Comparison of ENCODE assay signal across 16 mouse cellular contexts in genomic region chr11:60016726-60017125, GRCm38 (mm10). TPM values are rescaled to one million over a fixed set of nuclear protein-coding genes. Genes with fewer than 3 reads are reported as not detected.
DNase-seq lines count a peak whose midpoint lies in the region; ATAC-seq and TF ChIP-seq lines count a peak whose summit lies in the region.
"Had no signal": no experiment of that assay in that cellular context is flagged by ENCODE, and none has a peak within 500 bp of the region (broad histone marks: within the 10 kb centered on the region; RNA-seq: fewer than 3 reads in every experiment).

No protein-coding gene starts in this region.

- H3K4me1 ChIP-seq in heart, embryonic 10.5 days, result peaks cover 26% of the 10 kb centered on the region
- no peaks in the 10 kb centered on the region for H3K4me1 ChIP-seq in kidney, postnatal 0 days (replicated peaks; ENCODE audit: insufficient read depth, low read length)
- H3K4me1 ChIP-seq in forebrain, embryonic 13.5 days, result peaks cover 6% of the 10 kb centered on the region; the same call in 1 of the 2 replicates
- H3K4me1 ChIP-seq: embryonic facial prominence, embryonic 15.5 days; hindbrain, embryonic 15.5 days; limb, embryonic 13.5 days had no signal

- no peak for TF ChIP-seq CTCF in kidney, postnatal 0 days (IDR thresholded peaks at IDR 0.05; ENCODE audit: low read depth)

- peak overlapping the region; percentile 0; the same call in 1 of the 2 replicates for H3K27ac ChIP-seq in heart, embryonic 10.5 days
- no peak overlapping the region for H3K27ac ChIP-seq in kidney, postnatal 0 days
- H3K27ac ChIP-seq in forebrain, embryonic 13.5 days, result no peak overlapping the region
- H3K27ac ChIP-seq: embryonic facial prominence, embryonic 15.5 days; hindbrain, embryonic 15.5 days; limb, embryonic 13.5 days had no signal

- no peak overlapping the region for H3K4me3 ChIP-seq in heart, embryonic 10.5 days
- no peak overlapping the region for H3K4me3 ChIP-seq in kidney, postnatal 0 days (replicated peaks; ENCODE audit: low read depth, low read length)
- no peak overlapping the region for H3K4me3 ChIP-seq in forebrain, embryonic 13.5 days
- H3K4me3 ChIP-seq: embryonic facial prominence, embryonic 15.5 days; hindbrain, embryonic 15.5 days; limb, embryonic 13.5 days had no signal

- no peak for DNase-seq in heart, embryonic 10.5 days (ENCODE audit: low spot score)
- DNase-seq in heart, adult 18-20 months, result no peak
- DNase-seq in R1 (ENCODE audit: low read depth, low spot score), result peak; percentile 37
- peak; percentile 43 for DNase-seq in embryo, embryonic 9.5 days (ENCODE audit: extremely low spot score)
- DNase-seq in kidney, postnatal 0 days (ENCODE audit: low spot score), result peak; percentile 32
- DNase-seq in natural killer cell, adult 2 months (ENCODE audit: low spot score in 2 of 2), result no peak
- DNase-seq in T-cell, adult 2 months (ENCODE audit: low spot score), result no peak
- DNase-seq: cerebellum, adult 11 months; cerebellum, postnatal 36 days; midbrain, embryonic 14.5 days; right cerebral cortex, postnatal 4 days; thymus, adult 18-20 months had no signal

- WGBS in heart, embryonic 10.5 days, result 27% methylated on average over 4 of the region's 4 CpGs
- WGBS in kidney, postnatal 0 days, result 23% methylated on average over 4 of the region's 4 CpGs
- 87% methylated on average over 4 of the region's 4 CpGs for WGBS in forebrain, embryonic 13.5 days

- no peaks in the 10 kb centered on the region for H3K27me3 ChIP-seq in heart, embryonic 10.5 days (ENCODE audit: insufficient read depth, poor library complexity, severe bottlenecking)
- no peaks in the 10 kb centered on the region for H3K27me3 ChIP-seq in kidney, postnatal 0 days (ENCODE audit: insufficient read depth, low read length)
- no peaks in the 10 kb centered on the region for H3K27me3 ChIP-seq in forebrain, embryonic 13.5 days
- H3K27me3 ChIP-seq: embryonic facial prominence, embryonic 15.5 days; hindbrain, embryonic 15.5 days; limb, embryonic 13.5 days had no signal

- no peak overlapping the region for H3K9ac ChIP-seq in kidney, postnatal 0 days (ENCODE audit: low read depth, low read length)
- H3K9ac ChIP-seq in forebrain, embryonic 13.5 days, result no peak overlapping the region
- H3K9ac ChIP-seq: embryonic facial prominence, embryonic 15.5 days; hindbrain, embryonic 15.5 days; limb, embryonic 13.5 days had no signal

- no peaks in the 10 kb centered on the region for H3K9me3 ChIP-seq in heart, embryonic 10.5 days
- H3K9me3 ChIP-seq in kidney, postnatal 0 days (replicated peaks; ENCODE audit: low read length), result no peaks in the 10 kb centered on the region
- no peaks in the 10 kb centered on the region for H3K9me3 ChIP-seq in forebrain, embryonic 13.5 days (replicated peaks)
- H3K9me3 ChIP-seq: embryonic facial prominence, embryonic 15.5 days; hindbrain, embryonic 15.5 days; limb, embryonic 13.5 days had no signal

- H3K4me2 ChIP-seq in kidney, postnatal 0 days (ENCODE audit: low read length), result no peak overlapping the region
- no peak overlapping the region for H3K4me2 ChIP-seq in forebrain, embryonic 13.5 days
- H3K4me2 ChIP-seq: embryonic facial prominence, embryonic 15.5 days; hindbrain, embryonic 15.5 days; limb, embryonic 13.5 days had no signal

- no peaks in the 10 kb centered on the region for H3K36me3 ChIP-seq in heart, embryonic 10.5 days
- H3K36me3 ChIP-seq in kidney, postnatal 0 days (ENCODE audit: insufficient read depth, low read length), result no peaks in the 10 kb centered on the region
- H3K36me3 ChIP-seq in forebrain, embryonic 13.5 days (ENCODE audit: poor library complexity, severe bottlenecking), result no peaks in the 10 kb centered on the region
- H3K36me3 ChIP-seq: embryonic facial prominence, embryonic 15.5 days; hindbrain, embryonic 15.5 days; limb, embryonic 13.5 days had no signal

- no peak for ATAC-seq in kidney, postnatal 0 days (replicated peaks; ENCODE audit: low FRiP score, low read depth)
- ATAC-seq in forebrain, embryonic 13.5 days, result no peak

RNA-seq across cellular contexts. Expression of gene Pemt, which starts 29.6 kb away (rescaled TPM):
- 11.6 and 18.2 TPM in 2 replicates for polyA plus RNA-seq in heart, embryonic 10.5 days (2016; fragmentation: Nextera tagmentation; extraction: Ambion mirVana)
- total RNA-seq in heart, adult 18-20 months (2021), result 1 to 10 TPM; 1.6 to 3.3 TPM
- 10.2 and 13.4 TPM in 2 replicates for polyA plus RNA-seq in kidney, postnatal 0 days (2015; fragmentation: Nextera tagmentation; extraction: Ambion mirVana)
- polyA plus RNA-seq in forebrain, embryonic 13.5 days (2015; fragmentation: Nextera tagmentation; extraction: Ambion mirVana), result 4.3 and 7.0 TPM in 2 replicates

RNA-seq across cellular contexts. Expression of gene Rasd1, which starts 52.0 kb away (rescaled TPM):
- polyA plus RNA-seq in heart, embryonic 10.5 days (2016; fragmentation: Nextera tagmentation; extraction: Ambion mirVana), result 12.2 and 17.4 TPM in 2 replicates
- total RNA-seq in heart, adult 18-20 months (2021), result 10 to 100 TPM in 1 of 2 experiments, 1 to 10 TPM in 1; 4.5 to 10.9 TPM
- polyA plus RNA-seq in kidney, postnatal 0 days (2015; fragmentation: Nextera tagmentation; extraction: Ambion mirVana), result 7.4 and 7.9 TPM in 2 replicates
- 0.53 and 0.63 TPM in 2 replicates for polyA plus RNA-seq in forebrain, embryonic 13.5 days (2015; fragmentation: Nextera tagmentation; extraction: Ambion mirVana)

Comparison
In these comparisons a context has a peak if more than half of its experiments do, and no peak if none do; other contexts are left out.
1. DNase-seq: peak in R1 (single experiment), embryo, embryonic 9.5 days (single experiment) and kidney, postnatal 0 days (single experiment); none in heart, embryonic 10.5 days (single experiment), heart, adult 18-20 months (0 of 2), natural killer cell, adult 2 months (0 of 2) and T-cell, adult 2 months (single experiment).